Comparison of ENCODE assay signal across 7 mouse cellular contexts in genomic region chr8:126986495-126986894, GRCm38 (mm10). TPM values are rescaled to one million over a fixed set of nuclear protein-coding genes. Genes with fewer than 3 reads are reported as not detected.
A peak's percentile ranks its signal among the peaks of the same experiment; 100 is the strongest.
DNase-seq lines count a peak whose midpoint lies in the region; ATAC-seq lines count a peak whose summit lies in the region.

No protein-coding gene starts in this region.

- DNase-seq in adrenal gland, adult (ENCODE audit: inconsistent age in 2 of 2, low spot score in 1 of 2), result peak; percentile 83 to 94
- peak; percentile 95 for DNase-seq in embryo, embryonic 10 days (ENCODE audit: low spot score)
- peak; percentile 44 for DNase-seq in gastrocnemius, postnatal 25 days
- DNase-seq in kidney, adult 11 months, result peak; percentile 79
- peak; percentile 77 for DNase-seq in left cerebral cortex, postnatal 36 days (ENCODE audit: low spot score in 2 of 2)
- peak; percentile 44 for DNase-seq in spleen, adult 12 weeks (ENCODE audit: low spot score)

- H3K36me3 ChIP-seq in midbrain, embryonic 13.5 days, result no peaks in the 10 kb centered on the region

- H3K9me3 ChIP-seq in midbrain, embryonic 13.5 days, result no peaks in the 10 kb centered on the region; the same call in 1 of the 2 replicates

- H3K4me1 ChIP-seq in midbrain, embryonic 13.5 days (replicated peaks), result no peaks in the 10 kb centered on the region

- H3K4me2 ChIP-seq in midbrain, embryonic 13.5 days (replicated peaks), result no peak overlapping the region

- no peak overlapping the region for H3K9ac ChIP-seq in midbrain, embryonic 13.5 days (replicated peaks)

- ATAC-seq in midbrain, embryonic 13.5 days, result peak; percentile 58; the same call in 1 of the 2 replicates

- no peak overlapping the region for H3K4me3 ChIP-seq in midbrain, embryonic 13.5 days (replicated peaks)

- H3K27ac ChIP-seq in midbrain, embryonic 13.5 days, result no peak overlapping the region

- intact Hi-C loops in left cerebral cortex, postnatal 36 days (cut with DNase I), result loop anchor here (1.0 to 5.0 kb wide), 3 partner anchors 76 to 192 kb away; partner anchors contain the start of gene Pard3

- H3K27me3 ChIP-seq in midbrain, embryonic 13.5 days, result 0 out of 2 replicates have a peak, but pooled peaks cover 3% of the 10 kb centered on the region

- 4% methylated on average over 12 of the region's 12 CpGs for WGBS in midbrain, embryonic 13.5 days

RNA-seq across cellular contexts. Expression of gene Rbm34, which starts 15.6 kb away (rescaled TPM):
- 1 to 10 TPM; 3.7 to 4.3 TPM for total RNA-seq in gastrocnemius, postnatal 25 days (2021)
- total RNA-seq in left cerebral cortex, postnatal 36 days (2021), result 10 to 100 TPM; 12.7 to 13.2 TPM
- polyA plus RNA-seq in midbrain, embryonic 13.5 days (2015; fragmentation: Nextera tagmentation; extraction: Ambion mirVana), result 26.5 and 29.6 TPM in 2 replicates

RNA-seq across cellular contexts. Expression of gene Tomm20, which starts 40.9 kb away (rescaled TPM):
- 10 to 100 TPM; 84.5 to 86.1 TPM for total RNA-seq in gastrocnemius, postnatal 25 days (2021)
- total RNA-seq in left cerebral cortex, postnatal 36 days (2021), result 100 to 1,000 TPM; 186 to 201 TPM
- 198 and 207 TPM in 2 replicates for polyA plus RNA-seq in midbrain, embryonic 13.5 days (2015; fragmentation: Nextera tagmentation; extraction: Ambion mirVana)

Comparison
In these comparisons a context has a peak if more than half of its experiments do, and no peak if none do; other contexts are left out.
1. DNase-seq: peak in every context shown above with its lines; median percentile 95 in embryo, embryonic 10 days; 88 in adrenal gland, adult; 79 in kidney, adult 11 months; 77 in left cerebral cortex, postnatal 36 days; 44 in gastrocnemius, postnatal 25 days; 44 in spleen, adult 12 weeks.